Mouse (Mus musculus) lung, adult 2 months (tissue): Measurements from ENCODE around the gene Natd1.

Experiments
- CTCF ChIP-seq: fragments of 200-500 bp; IDR thresholded peaks from 2 replicates; pipeline ENCODE4 v1.5.1; 2011; ENCODE audit warnings: mild to moderate bottlenecking, low read length, control low read depth; ENCODE audit not compliant: insufficient read depth
- POLR2A ChIP-seq: fragments of 200-500 bp; IDR thresholded peaks from 2 replicates; pipeline ENCODE4 v1.6.1; 2011; ENCODE audit warnings: low read depth, mild to moderate bottlenecking, control low read depth, low read length, borderline replicate concordance; ENCODE audit errors: extremely low read depth

- no peak for TF ChIP-seq CTCF
- TF ChIP-seq POLR2A = no peak
Observed at GRCm38 (mm10) chr11:60961176-60961575, 46.6 kb upstream of the Natd1 start.
